Mouse (Mus musculus) heart, embryonic 16.5 days (tissue): Measurements from ENCODE around the gene Olfr1386. TPM values are rescaled to one million over a fixed set of nuclear protein-coding genes. Genes with fewer than 3 reads are reported as not detected.

Experiments used
- ATAC-seq: fragments of 200-750 bp; cut with Nextera tagmentation; replicated peaks from 2 replicates; pipeline ENCODE4 v1.8.0; 2017; ENCODE audit warnings: moderate number of reproducible peaks; ENCODE audit not compliant: insufficient read depth, low FRiP score; ENCODE audit errors: extremely low read depth
- H3K27ac ChIP-seq: fragments of 300-500 bp; sonication (generic); 2 replicates; pipeline ENCODE4 v1.5.1; 2014; ENCODE audit warnings: mild to moderate bottlenecking, low read length, control low read depth, moderate library complexity
- H3K27me3 ChIP-seq: fragments of 300-500 bp; sonication (generic); 2 replicates; pipeline ENCODE4 v1.6.1; 2014; ENCODE audit warnings: low read length, mixed read lengths; ENCODE audit not compliant: control insufficient read depth, insufficient read depth
- H3K36me3 ChIP-seq: fragments of 300-500 bp; sonication (generic); 2 replicates; pipeline ENCODE4 v1.6.1; 2014; ENCODE audit not compliant: control insufficient read depth, insufficient read depth
- H3K4me1 ChIP-seq: fragments of 300-500 bp; sonication (generic); 2 replicates; pipeline ENCODE4 v1.6.1; 2014; ENCODE audit warnings: low read length, mixed read lengths; ENCODE audit not compliant: control insufficient read depth, insufficient read depth
- H3K4me2 ChIP-seq: fragments of 300-500 bp; sonication (generic); 2 replicates; pipeline ENCODE4 v1.6.1; 2014; ENCODE audit warnings: low read depth, mild to moderate bottlenecking, control low read depth, low read length
- H3K4me3 ChIP-seq: fragments of 300-500 bp; sonication (generic); 2 replicates; pipeline ENCODE4 v1.5.1; 2014; ENCODE audit warnings: mild to moderate bottlenecking, control low read depth, low read length
- H3K9ac ChIP-seq: fragments of 300-500 bp; sonication (generic); 2 replicates; pipeline ENCODE4 v1.6.1; 2014; ENCODE audit warnings: low read length, control low read depth
- H3K9me3 ChIP-seq: fragments of 300-500 bp; sonication (generic); replicated peaks from 2 replicates; pipeline ENCODE4 v1.6.1; 2016; ENCODE audit warnings: low read length; ENCODE audit not compliant: control insufficient read depth
- polyA plus RNA-seq: library from polyadenylated mRNA; unstranded; fragments of >200 nt; fragmentation: Nextera tagmentation; extraction: Ambion mirVana; gene quantifications from 2 replicates; pipeline ENCODE4 v1.2.1, GENCODE M21; 2015

The Olfr1386 gene
- polyA plus RNA-seq, 1 experiment from 2014 or later: not detected

DNA sequence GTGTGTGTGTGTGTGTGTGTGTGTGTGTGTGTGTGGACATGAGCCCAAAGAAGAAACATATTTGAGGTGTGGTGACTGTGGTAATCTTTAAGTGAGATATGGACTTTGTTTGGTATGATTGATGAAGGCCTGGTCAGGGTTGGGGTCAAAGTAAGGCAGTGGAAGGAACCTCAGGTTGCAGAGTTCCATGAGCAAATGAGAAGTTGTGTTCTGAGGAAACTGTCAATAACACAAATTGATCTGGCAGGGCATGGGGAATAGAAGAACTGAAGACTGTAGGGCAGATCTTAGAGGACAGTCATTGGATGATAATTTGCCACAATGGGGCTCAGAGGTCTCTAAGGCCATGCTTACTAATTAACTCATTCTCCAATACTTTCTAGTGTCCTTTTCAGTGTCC is 54.5 kb downstream of the Olfr1386 start, which contains the start of gene Olfr1383:
TSS of gene Olfr1383 (plus strand) at position 301 of the 400 bp plus-strand sequence.
- no peak within 1 kb of the TSS for H3K27ac ChIP-seq
- ATAC-seq: no peak
- no peaks in the 10 kb centered on the region for H3K27me3 ChIP-seq
- no peaks in the 10 kb centered on the region for H3K36me3 ChIP-seq
- H3K9me3 ChIP-seq: no peaks in the 10 kb centered on the region
- H3K4me2 ChIP-seq: no peak within 1 kb of the TSS
- H3K9ac ChIP-seq: no peak within 1 kb of the TSS
- no peak within 1 kb of the TSS for H3K4me3 ChIP-seq
- H3K4me1 ChIP-seq: no peaks in the 10 kb centered on the region

Other genes starting within 250 kb of the Olfr1386 start
- 57.4 and 61.4 TPM in 2 replicates for gene Mgat1, start 220.9 kb upstream of the Olfr1386 start, polyA plus RNA-seq
- gene Olfr1393, start 186.7 kb upstream of the Olfr1386 start, polyA plus RNA-seq: 0.15 and 0.17 TPM in 2 replicates
- gene Olfr1392, start 179.8 kb upstream of the Olfr1386 start, polyA plus RNA-seq: not detected in 2 replicates
- not detected in 2 replicates for gene Olfr10, start 160.3 kb upstream of the Olfr1386 start, polyA plus RNA-seq
- gene Olfr1391, start 142.3 kb upstream of the Olfr1386 start, polyA plus RNA-seq: not detected in 2 replicates
- gene Olfr1390, start 129.9 kb upstream of the Olfr1386 start, polyA plus RNA-seq: not detected in 2 replicates
- not detected in 2 replicates for gene Olfr1389, start 42.0 kb upstream of the Olfr1386 start, polyA plus RNA-seq
- gene Olfr1388, start 28.4 kb upstream of the Olfr1386 start, polyA plus RNA-seq: not detected in 2 replicates
- not detected in 2 replicates for gene Olfr1387, start 9.7 kb upstream of the Olfr1386 start, polyA plus RNA-seq
- 0.05 TPM in 1 of 2 replicates, not detected in the other for gene Olfr1385, start 24.0 kb downstream of the Olfr1386 start, polyA plus RNA-seq
- not detected in 2 replicates for gene Olfr1384, start 41.7 kb downstream of the Olfr1386 start, polyA plus RNA-seq
- not detected in 2 replicates for gene Olfr1383, start 54.6 kb downstream of the Olfr1386 start, polyA plus RNA-seq
- gene Olfr1382, start 63.2 kb downstream of the Olfr1386 start, polyA plus RNA-seq: not detected in 2 replicates
- not detected in 2 replicates for gene Olfr1381, start 78.4 kb downstream of the Olfr1386 start, polyA plus RNA-seq
- not detected in 2 replicates for gene Olfr1380, start 91.8 kb downstream of the Olfr1386 start, polyA plus RNA-seq
- 6.1 and 7.4 TPM in 2 replicates for gene Flt4, start 144.2 kb downstream of the Olfr1386 start, polyA plus RNA-seq
- gene Scgb3a1, start 198.6 kb downstream of the Olfr1386 start, polyA plus RNA-seq: 2.1 and 5.3 TPM in 2 replicates
- 30.0 and 33.6 TPM in 2 replicates for gene Cnot6, start 247.7 kb downstream of the Olfr1386 start, polyA plus RNA-seq